Mouse (Mus musculus) heart, embryonic 10.5 days (tissue): Measurements from ENCODE around the gene 2210407C18Rik. TPM values are rescaled to one million over a fixed set of nuclear protein-coding genes. Genes with fewer than 3 reads are reported as not detected.
A peak's percentile ranks its signal among the peaks of the same experiment; 100 is the strongest.

ENCODE experiments used
- DNase-seq: peaks from one replicate; pipeline ENCODE4 v3.0.0-alpha.2; 2017; ENCODE audit warnings: low spot score
- H3K27ac ChIP-seq: fragments of 300-500 bp; sonication (generic); 2 replicates; pipeline ENCODE4 v1.5.1; 2016; ENCODE audit warnings: mild to moderate bottlenecking
- H3K27me3 ChIP-seq: fragments of 300-500 bp; sonication (generic); 2 replicates; pipeline ENCODE4 v1.6.1; 2016; ENCODE audit warnings: mild to moderate bottlenecking; ENCODE audit not compliant: poor library complexity, insufficient read depth, severe bottlenecking
- H3K36me3 ChIP-seq: fragments of 300-500 bp; sonication (generic); 2 replicates; pipeline ENCODE4 v1.6.1; 2016; ENCODE audit warnings: mild to moderate bottlenecking, moderate library complexity
- H3K4me1 ChIP-seq: fragments of 300-500 bp; sonication (generic); 2 replicates; pipeline ENCODE4 v1.6.1; 2016; ENCODE audit warnings: mild to moderate bottlenecking
- H3K4me3 ChIP-seq: fragments of 300-500 bp; sonication (generic); 2 replicates; pipeline ENCODE4 v1.5.1; 2016; ENCODE audit warnings: mild to moderate bottlenecking, moderate library complexity
- H3K9me3 ChIP-seq: fragments of 300-500 bp; sonication (generic); 2 replicates; pipeline ENCODE4 v1.6.1; 2016; ENCODE audit warnings: mild to moderate bottlenecking, moderate library complexity
- WGBS: fragments of 180-500 bp; shearing (Covaris S2); methylation state at CpG from one replicate; pipeline ENCODE4 v1.1.7; 2016; 5-methylcytosine and 5-hydroxymethylcytosine counted together
- polyA plus RNA-seq: library from polyadenylated mRNA; unstranded; fragments of >200 nt; fragmentation: Nextera tagmentation; extraction: Ambion mirVana; gene quantifications from 2 replicates; pipeline ENCODE4 v1.2.1, GENCODE M21; 2016

2210407C18Rik gene
- polyA plus RNA-seq, 1 experiment from 2014 or later: not detected

DNA sequence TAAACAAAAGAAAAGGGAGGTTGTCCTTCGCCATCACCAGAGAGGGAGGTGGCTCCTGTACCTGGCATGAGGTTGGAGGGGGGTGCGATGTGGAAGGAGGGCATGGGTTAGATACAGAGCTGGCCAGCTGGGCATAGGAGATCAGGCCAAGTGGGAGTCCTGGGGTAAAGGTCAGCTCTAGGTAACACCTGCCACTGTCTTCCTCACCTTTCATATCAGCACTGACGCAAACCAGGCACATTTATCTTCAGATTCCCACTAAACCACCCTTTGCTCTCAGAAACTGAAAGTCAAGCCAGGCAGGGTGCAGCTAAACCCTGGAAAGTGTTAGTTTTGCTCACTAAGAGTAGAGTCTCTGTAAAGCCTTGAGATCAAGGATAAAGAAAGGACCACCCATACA, 2.5 kb upstream of the 2210407C18Rik start:
- Histone ChIP-seq H3K27me3 (no peaks in the 10 kb centered on the region), H3K4me1 (peaks cover 10% of the 10 kb centered on the region), H3K9me3 (no peaks in the 10 kb centered on the region), H3K27ac (no peak overlapping the region), H3K36me3 (no peaks in the 10 kb centered on the region), H3K4me3 (no peak overlapping the region)
- 50% methylated on average over 3 of the region's 3 CpGs for WGBS
- DNase-seq: no peak

DNA sequence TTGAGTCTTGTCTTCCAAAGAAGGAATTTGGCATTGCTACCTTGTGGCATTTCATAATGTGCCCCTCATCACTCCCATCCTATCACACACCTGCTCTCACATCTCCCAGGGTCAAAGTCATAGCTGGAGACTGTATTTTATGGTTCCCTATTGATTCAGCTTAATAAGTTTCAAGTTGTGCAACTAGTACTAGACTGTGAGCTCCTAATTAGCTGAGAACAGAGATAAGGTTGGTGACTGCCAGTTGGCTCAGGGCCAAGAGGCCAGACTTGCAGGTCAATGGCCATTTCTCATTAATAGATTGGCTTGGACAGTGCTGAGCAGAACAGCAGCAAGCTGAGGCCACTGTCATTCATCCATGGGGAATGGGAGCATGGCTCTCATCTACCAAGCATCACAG, 1.3 kb downstream of the 2210407C18Rik start:
- no peak overlapping the region for H3K27ac ChIP-seq
- H3K4me3 ChIP-seq: no peak overlapping the region
- no peak for DNase-seq
- H3K9me3 ChIP-seq: no peaks in the 10 kb centered on the region
- no peaks in the 10 kb centered on the region; the same call in 1 of the 2 replicates for H3K27me3 ChIP-seq
- no peaks in the 10 kb centered on the region for H3K36me3 ChIP-seq
- peaks cover 10% of the 10 kb centered on the region for H3K4me1 ChIP-seq

DNA sequence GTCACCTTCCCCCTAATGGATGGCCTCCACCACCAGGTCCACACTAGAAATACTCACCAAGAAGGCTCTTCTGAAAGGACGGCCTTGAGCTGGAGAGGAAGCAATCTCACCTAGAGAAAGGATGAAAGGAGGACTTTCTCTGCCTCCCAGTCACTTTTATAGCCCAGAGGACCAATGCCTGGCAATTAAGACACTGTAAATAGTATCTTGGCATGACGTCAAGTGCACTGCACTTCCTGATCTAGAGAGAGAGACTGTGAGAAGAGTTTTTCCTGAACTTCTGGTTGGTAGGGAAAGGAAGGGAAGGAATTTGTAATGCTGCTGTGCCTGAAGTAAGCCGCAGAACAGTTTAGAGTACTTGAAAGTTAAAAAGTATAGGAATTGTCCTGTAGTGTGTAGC, 2.5 kb downstream of the 2210407C18Rik start:
- Histone ChIP-seq H3K4me3 (no peak overlapping the region), H3K4me1 (peaks cover 8% of the 10 kb centered on the region), H3K27me3 (no peaks in the 10 kb centered on the region; the same call in 1 of the 2 replicates), H3K27ac (no peak overlapping the region), H3K36me3 (no peaks in the 10 kb centered on the region), H3K9me3 (no peaks in the 10 kb centered on the region)
- DNase-seq: no peak
- WGBS: 76% methylated on average over 3 of the region's 3 CpGs

DNA sequence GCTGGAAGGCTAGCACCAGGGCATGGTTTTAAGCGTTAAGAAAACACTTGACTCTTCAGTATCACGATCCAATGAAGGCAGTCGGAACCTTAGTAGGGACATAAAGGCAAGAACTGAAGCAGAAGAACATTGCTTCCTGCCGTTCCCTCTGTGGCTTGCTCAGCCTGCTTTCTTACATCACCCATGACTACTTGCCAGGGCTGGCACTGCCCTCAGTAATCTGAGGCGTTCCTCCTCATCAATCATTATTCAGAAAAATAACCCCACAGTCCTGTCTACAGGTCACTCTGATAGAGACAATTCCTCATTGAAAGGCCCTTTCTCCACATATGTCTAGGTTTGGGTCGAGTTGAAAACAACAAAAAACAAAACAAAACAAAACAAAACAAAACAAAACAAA, 8.8 kb downstream of the 2210407C18Rik start:
- DNase-seq: no peak
- 79% methylated on average over 6 of the region's 6 CpGs for WGBS
- Histone ChIP-seq H3K27me3 (no peaks in the 10 kb centered on the region), H3K4me3 (no peak overlapping the region), H3K4me1 (no peaks in the 10 kb centered on the region), H3K9me3 (no peaks in the 10 kb centered on the region), H3K27ac (no peak overlapping the region), H3K36me3 (no peaks in the 10 kb centered on the region)

DNA sequence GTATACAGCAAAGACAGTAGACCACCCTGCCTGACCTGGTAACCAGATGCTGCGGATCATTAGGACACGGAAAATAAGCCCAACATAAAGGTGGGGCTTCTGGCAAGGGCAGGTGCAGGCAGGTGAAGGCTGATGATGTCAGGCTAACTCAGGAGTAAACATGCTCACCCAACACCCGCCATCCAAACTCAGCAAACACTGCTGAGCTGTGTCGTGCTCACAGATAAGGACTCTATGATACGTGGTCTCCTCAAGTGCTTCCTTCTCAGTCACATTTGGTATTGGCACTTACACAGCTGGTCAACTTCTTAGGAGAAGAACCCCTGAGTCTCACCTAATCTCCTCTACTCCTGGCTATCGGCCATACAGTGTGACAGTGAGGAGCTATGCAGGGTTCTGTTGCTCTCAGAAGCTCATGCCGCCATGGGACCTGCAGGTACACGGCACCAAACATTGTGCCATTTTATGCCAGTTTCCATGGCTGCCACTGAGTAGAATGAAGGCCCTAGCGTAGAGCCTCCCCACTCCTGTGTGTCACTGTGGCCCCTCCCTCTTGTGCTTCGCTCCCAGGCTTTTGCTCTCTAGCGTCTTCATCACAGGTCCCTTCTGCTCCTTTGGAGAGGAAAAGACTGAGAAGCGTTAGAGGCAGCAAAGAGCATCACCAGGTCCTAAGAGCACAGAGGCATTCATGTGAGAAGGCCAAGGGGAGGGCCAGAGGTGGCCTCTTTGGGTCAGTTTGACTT, 9.5 kb downstream of the 2210407C18Rik start:
- 76% methylated on average over 12 of the region's 12 CpGs for WGBS
- no peak for DNase-seq

DNA sequence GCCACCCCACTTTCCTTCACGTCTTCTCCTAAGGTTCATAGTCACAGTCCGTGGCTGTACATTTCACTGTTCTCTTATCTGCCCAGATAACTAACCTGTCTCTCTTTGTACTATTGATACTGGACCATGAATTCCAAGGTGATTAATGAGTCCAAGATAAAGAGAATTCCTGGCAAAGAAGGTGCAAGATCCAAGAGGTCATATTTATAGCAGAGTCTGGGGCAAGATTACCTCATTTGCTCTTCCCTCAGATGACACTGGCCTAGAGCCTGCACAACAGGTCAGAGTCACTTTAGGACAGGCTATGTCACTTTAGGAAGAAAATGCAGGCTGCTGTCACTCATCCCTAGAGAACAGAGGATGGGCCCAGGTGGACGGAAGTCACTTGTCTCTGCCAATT, 10.6 kb downstream of the 2210407C18Rik start:
- DNase-seq: no peak
- Histone ChIP-seq H3K36me3 (no peaks in the 10 kb centered on the region), H3K9me3 (no peaks in the 10 kb centered on the region), H3K27me3 (no peaks in the 10 kb centered on the region), H3K4me3 (no peak overlapping the region), H3K4me1 (no peaks in the 10 kb centered on the region), H3K27ac (no peak overlapping the region)
- WGBS: 55% methylated on average over 3 of the region's 3 CpGs

More for the DNA sequence above, 9.5 kb downstream of the 2210407C18Rik start:
- no peak overlapping the region for H3K27ac ChIP-seq
- no peak overlapping the region for H3K4me3 ChIP-seq
- H3K36me3 ChIP-seq: no peaks in the 10 kb centered on the region
- H3K4me1 ChIP-seq: no peaks in the 10 kb centered on the region
- no peaks in the 10 kb centered on the region for H3K27me3 ChIP-seq
- no peaks in the 10 kb centered on the region for H3K9me3 ChIP-seq

DNA sequence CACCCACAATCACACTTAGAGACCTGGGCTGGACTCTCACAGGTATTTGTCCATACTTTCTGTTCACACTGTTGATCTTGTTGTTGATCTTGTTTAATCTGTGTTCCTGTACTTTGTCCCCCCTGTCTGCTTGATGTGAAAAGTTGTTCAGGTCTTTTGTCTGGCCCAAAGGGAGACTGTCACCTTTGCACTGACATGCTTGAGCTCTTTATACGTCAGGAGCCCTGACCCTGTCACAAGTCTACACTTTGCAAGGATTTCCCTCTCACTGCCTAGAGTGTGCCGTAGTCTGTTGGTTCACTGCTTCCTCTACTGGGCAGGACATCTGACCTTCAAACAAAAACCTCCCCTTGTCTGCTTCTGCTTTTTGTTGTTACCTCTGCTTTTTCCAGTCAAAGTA, 11.2 kb downstream of the 2210407C18Rik start:
- H3K4me1 ChIP-seq: no peaks in the 10 kb centered on the region
- no peaks in the 10 kb centered on the region for H3K36me3 ChIP-seq
- no peak overlapping the region for H3K27ac ChIP-seq
- 59% methylated on average over 2 of the region's 2 CpGs for WGBS
- no peak for DNase-seq
- no peak overlapping the region for H3K4me3 ChIP-seq
- no peaks in the 10 kb centered on the region for H3K9me3 ChIP-seq
- H3K27me3 ChIP-seq: no peaks in the 10 kb centered on the region

DNA sequence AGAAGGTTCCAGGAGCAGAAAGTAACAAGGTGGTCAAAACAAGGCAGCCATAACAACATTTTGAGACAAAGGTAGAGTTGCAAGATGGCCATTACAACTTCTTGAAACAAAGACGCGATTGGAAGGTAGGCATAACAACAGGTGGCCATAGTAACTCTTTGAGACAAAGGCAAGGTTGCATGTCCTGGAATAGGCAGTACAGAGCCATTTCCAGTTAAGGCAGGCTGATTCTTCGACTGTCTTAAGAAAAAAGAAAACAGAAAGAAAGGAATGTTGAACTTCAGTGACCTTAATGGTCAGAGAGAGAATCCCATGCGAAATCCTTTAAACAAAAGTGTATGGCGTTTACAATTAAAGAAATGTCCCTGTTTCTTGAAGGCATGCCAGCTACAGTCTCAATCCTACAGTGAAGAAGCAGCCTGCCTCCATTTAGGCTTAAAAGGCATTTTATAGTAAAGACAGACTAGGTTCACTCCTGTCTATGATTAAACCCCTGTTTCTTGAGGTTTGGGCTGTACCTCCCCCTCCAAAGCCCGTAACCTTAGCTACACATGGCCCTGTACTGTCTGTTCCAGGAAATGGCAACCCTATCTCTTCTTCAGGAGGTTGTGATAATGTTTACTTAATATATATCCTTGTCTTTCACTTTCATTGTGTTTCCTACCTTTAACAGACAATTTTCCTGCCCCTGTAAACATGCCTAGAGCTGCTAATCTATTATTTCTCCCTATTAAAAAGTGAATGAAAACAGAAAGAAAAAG, 12.9 kb downstream of the 2210407C18Rik start:
- Histone ChIP-seq H3K36me3 (no peaks in the 10 kb centered on the region), H3K4me3 (no peak overlapping the region), H3K27ac (no peak overlapping the region), H3K4me1 (no peaks in the 10 kb centered on the region), H3K27me3 (no peaks in the 10 kb centered on the region), H3K9me3 (no peaks in the 10 kb centered on the region)
- DNase-seq: no peak
- WGBS: 80% methylated on average over 6 of the region's 6 CpGs

DNA sequence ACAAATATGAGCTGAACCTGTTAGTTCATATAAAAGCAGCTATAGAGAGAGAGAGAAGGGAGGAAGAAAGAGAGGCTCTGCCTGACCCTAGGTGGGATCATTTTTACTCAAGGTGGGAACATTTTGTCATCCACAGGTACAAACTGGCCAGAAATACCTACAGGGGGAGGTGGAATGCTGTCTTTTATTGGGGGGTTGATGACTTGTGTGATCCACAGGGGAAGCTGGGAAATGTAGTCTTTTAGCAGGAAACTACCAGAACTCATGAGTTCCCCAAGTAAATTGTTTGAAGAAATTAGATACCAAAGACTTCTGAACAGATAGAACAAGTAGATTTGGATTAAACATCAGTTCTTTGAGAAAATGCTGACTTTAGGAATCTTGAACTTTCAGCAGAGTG, 13.8 kb downstream of the 2210407C18Rik start:
- H3K4me3 ChIP-seq: no peak overlapping the region

DNA sequence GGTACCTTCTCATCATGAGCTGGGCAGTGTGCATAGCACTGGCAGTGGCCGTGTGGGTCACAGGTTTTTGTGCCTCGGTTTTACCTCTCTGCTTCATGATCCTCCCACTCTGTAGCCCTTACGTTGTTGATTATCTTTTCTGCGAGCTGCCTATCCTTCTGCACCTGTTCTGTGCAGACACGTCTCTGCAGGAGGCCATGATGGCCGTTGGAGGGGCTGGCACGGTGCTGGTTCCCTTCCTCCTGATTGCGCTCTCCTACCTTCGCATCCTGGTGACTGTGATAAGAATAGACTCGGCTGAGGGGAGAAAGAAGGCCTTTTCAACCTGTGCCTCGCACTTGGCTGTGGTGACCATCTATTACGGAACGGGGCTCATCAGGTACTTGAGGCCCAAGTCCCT, 18.0 kb downstream of the 2210407C18Rik start:
- H3K9me3 ChIP-seq: no peaks in the 10 kb centered on the region
- no peaks in the 10 kb centered on the region for H3K4me1 ChIP-seq
- no peak overlapping the region for H3K4me3 ChIP-seq
- WGBS: 82% methylated on average over 13 of the region's 13 CpGs
- DNase-seq: no peak
- no peaks in the 10 kb centered on the region for H3K36me3 ChIP-seq
- H3K27ac ChIP-seq: no peak overlapping the region
- H3K27me3 ChIP-seq: no peaks in the 10 kb centered on the region

More for the DNA sequence above, 13.8 kb downstream of the 2210407C18Rik start:
- DNase-seq: no peak
- Histone ChIP-seq H3K36me3 (no peaks in the 10 kb centered on the region), H3K9me3 (no peaks in the 10 kb centered on the region), H3K4me1 (no peaks in the 10 kb centered on the region), H3K27me3 (no peaks in the 10 kb centered on the region), H3K27ac (no peak overlapping the region)

DNA sequence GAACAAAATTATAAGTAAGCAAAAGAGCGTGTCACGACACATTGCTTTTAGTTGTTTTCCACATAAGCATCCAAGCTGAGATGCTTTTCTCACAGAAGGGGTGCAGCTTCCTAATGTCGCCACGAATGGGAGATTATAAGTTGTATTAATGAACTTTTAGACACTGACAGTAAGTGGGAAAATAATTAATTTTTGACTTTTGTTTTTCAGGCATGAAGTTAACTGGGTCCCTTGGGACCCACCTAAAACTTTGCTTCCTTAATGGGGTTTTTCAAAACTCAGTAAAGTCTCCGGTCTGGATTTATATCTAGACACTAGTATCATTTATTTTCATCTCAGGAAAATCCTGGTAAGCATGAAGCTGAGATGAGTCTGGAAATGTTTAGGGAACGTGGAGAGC, 21.1 kb downstream of the 2210407C18Rik start, which contains the start of gene Olfr324:
TSS of gene Olfr324 (plus strand) at position 301 of the 400 bp plus-strand sequence.
- WGBS: 82% methylated on average over 6 of the region's 6 CpGs

DNA sequence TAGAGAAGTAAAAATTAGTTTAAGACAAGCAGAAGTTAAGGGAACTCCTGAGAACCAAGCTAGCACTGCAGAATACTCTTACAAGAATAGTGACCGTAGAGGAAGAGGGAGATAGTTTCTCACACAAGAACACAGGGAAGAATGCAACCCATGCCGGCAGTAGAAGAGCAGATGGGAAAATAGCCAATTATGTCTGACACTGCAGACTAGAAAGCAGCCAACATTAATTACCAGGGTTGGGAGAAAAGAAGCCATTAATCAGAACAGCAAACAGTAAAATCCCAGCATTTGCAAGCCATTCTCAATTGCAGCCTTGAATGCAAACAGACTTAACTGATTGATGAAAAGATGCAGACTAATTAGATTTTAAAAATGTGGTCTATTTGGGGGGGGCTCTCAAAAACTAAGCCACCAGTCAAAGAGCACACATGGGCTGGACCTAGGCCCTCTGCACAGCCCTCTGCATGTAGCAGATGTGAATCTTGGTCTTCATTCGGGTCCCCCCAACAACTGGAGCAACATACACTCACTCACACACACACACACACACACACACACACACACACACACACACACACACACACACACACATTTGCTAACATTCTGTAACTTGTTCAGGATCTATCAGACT, 27.1 kb downstream of the 2210407C18Rik start:
- Histone ChIP-seq H3K36me3 (no peaks in the 10 kb centered on the region), H3K27me3 (no peaks in the 10 kb centered on the region), H3K4me1 (no peaks in the 10 kb centered on the region), H3K4me3 (no peak overlapping the region), H3K27ac (no peak overlapping the region), H3K9me3 (no peaks in the 10 kb centered on the region)
- WGBS: 64% methylated on average over 3 of the region's 3 CpGs
- DNase-seq: no peak

More for the DNA sequence above, 21.1 kb downstream of the 2210407C18Rik start, which contains the start of gene Olfr324:
- Histone ChIP-seq H3K36me3 (no peaks in the 10 kb centered on the region), H3K4me3 (no peak within 1 kb of the TSS), H3K4me1 (no peaks in the 10 kb centered on the region), H3K27ac (no peak within 1 kb of the TSS), H3K27me3 (no peaks in the 10 kb centered on the region), H3K9me3 (no peaks in the 10 kb centered on the region)
- no peak for DNase-seq

DNA sequence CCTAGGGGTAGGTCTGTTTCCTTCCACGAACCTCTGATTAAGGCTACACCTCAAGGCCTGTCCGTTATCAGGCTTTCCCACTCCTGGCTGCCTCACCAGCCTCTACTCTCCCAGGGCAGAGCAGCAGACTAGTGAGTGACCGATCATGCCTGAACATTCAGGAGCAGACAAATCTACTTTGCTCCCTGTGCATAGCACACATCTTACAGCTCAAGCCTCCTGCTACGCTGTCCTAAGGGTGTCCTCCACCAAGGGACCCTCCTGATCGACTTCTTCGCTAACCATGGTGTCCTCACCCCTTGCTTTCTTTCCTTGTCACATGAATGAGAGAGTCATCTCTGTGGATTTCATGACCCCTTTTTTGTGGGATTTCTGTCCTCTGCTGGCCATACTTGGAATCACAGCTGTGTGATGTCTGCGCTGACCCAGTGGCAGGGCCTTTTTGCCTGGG, 28.0 kb downstream of the 2210407C18Rik start:
- Histone ChIP-seq H3K9me3 (no peaks in the 10 kb centered on the region), H3K36me3 (no peaks in the 10 kb centered on the region), H3K27ac (no peak overlapping the region), H3K4me1 (no peaks in the 10 kb centered on the region), H3K4me3 (no peak overlapping the region), H3K27me3 (no peaks in the 10 kb centered on the region)
- 56% methylated on average over 7 of the region's 7 CpGs for WGBS
- peak; percentile 84 for DNase-seq
